Mouse (Mus musculus) testis, adult 2 months (tissue): ENCODE measurements around the gene Znrf2. TPM values are rescaled to one million over a fixed set of nuclear protein-coding genes. Genes with fewer than 3 reads are reported as not detected.
"Not testable (repeated sequence)": the region's sequence is repeated elsewhere in the genome, so short reads cannot be mapped to it uniquely, and the experiment has no call there.

Source experiments
- H3K27ac ChIP-seq: fragments of 200-500 bp; 2 replicates; pipeline ENCODE4 v1.5.1; 2012; ENCODE audit warnings: low read depth, low read length; ENCODE audit not compliant: control insufficient read depth, insufficient read depth
- H3K27me3 ChIP-seq: fragments of 200-500 bp; 2 replicates; pipeline ENCODE4 v1.6.1; 2012; ENCODE audit warnings: mild to moderate bottlenecking, low read length, moderate library complexity; ENCODE audit not compliant: control insufficient read depth, insufficient read depth
- H3K36me3 ChIP-seq: fragments of 200-500 bp; 2 replicates; pipeline ENCODE4 v1.6.1; 2012; ENCODE audit warnings: mild to moderate bottlenecking, low read length; ENCODE audit not compliant: control insufficient read depth, insufficient read depth
- H3K4me1 ChIP-seq: fragments of 200-500 bp; 2 replicates; pipeline ENCODE4 v1.6.1; 2012; ENCODE audit warnings: low read length; ENCODE audit not compliant: control insufficient read depth, insufficient read depth
- H3K4me3 ChIP-seq: fragments of 200-500 bp; 2 replicates; pipeline ENCODE4 v1.5.1; 2012; ENCODE audit warnings: low read depth, mild to moderate bottlenecking, low read length, moderate library complexity, mixed read lengths; ENCODE audit not compliant: control insufficient read depth
- CTCF ChIP-seq: fragments of 200-500 bp; IDR thresholded peaks from 2 replicates; pipeline ENCODE4 v1.5.1; 2012; ENCODE audit warnings: low read depth, mild to moderate bottlenecking, inconsistent platforms, low read length, moderate library complexity; ENCODE audit not compliant: control insufficient read depth, insufficient read depth, insufficient replicate concordance
- POLR2A ChIP-seq: fragments of 200-500 bp; IDR thresholded peaks from 2 replicates; pipeline ENCODE4 v1.6.1; 2012; ENCODE audit warnings: low read depth, mild to moderate bottlenecking, inconsistent platforms, low read length, moderate library complexity; ENCODE audit not compliant: control insufficient read depth
- polyA plus RNA-seq: library from polyadenylated mRNA; depleted of rRNA; stranded (reverse); fragments of >200 nt; gene quantifications from 2 replicates; pipeline ENCODE4 v1.2.3, GENCODE M21; 2012

Znrf2 gene
- polyA plus RNA-seq, 1 experiment: 17.6 TPM

DNA sequence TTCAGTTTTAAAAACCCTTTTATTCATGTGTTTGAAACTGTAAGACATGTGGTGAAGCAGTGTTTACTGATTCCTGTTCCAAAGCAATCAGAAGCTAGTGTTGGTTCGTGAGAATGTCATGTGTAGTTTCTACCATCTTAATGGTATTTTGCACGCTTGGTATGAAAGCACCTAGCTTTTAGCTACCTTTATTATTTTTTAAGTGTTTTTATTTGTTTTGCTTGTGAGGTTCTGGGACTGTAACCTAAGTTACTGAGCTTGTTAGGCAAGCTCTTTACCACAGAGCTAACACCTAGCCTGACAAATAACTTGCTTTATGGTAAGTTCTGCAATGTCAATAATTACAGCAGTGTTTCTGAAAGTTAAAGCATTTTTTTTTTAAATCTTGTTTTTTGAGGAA, 1.7 kb downstream of the Znrf2 start:
- peaks cover 3% of the 10 kb centered on the region; the same call in 1 of the 2 replicates for H3K4me1 ChIP-seq
- H3K27ac ChIP-seq: no peak overlapping the region
- H3K27me3 ChIP-seq: no peaks in the 10 kb centered on the region
- H3K36me3 ChIP-seq: no peaks in the 10 kb centered on the region
- TF ChIP-seq POLR2A (no peak), CTCF (no peak)
- peak overlapping the region; percentile 72 for H3K4me3 ChIP-seq

- Histone ChIP-seq H3K36me3 (no peaks in the 10 kb centered on the region), H3K4me3 (peak overlapping the region; percentile 40; the same call in 1 of the 2 replicates), H3K4me1 (peaks cover 3% of the 10 kb centered on the region; the same call in 1 of the 2 replicates), H3K27ac (no peak overlapping the region), H3K27me3 (no peaks in the 10 kb centered on the region)
- TF ChIP-seq CTCF (no peak), POLR2A (no peak)
Measured at GRCm38 (mm10) chr6:54819272-54819671, 2.6 kb downstream of the Znrf2 start.

DNA sequence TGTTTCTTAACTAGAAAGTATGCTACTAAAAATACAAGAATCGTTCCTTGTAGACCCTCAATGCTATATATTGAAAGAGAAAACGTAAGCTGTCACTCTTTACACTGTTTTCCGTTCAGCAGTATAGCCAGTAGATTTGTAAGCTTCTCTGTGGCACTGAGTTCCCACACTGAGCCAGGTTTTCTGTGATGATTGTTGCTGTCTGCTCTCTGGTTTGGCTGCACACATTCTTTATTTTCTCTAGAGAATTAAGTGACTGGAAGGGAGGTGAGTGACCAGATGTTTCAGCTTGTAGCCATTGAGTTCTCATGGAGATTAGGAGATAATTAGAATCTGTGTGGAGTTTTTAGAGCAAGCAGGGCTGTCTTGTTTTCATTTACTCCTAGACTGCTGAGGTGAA, 3.0 kb downstream of the Znrf2 start:
- TF ChIP-seq CTCF (no peak), POLR2A (no peak)
- H3K27me3 ChIP-seq: no peaks in the 10 kb centered on the region
- no peaks in the 10 kb centered on the region for H3K36me3 ChIP-seq
- H3K4me3 ChIP-seq: peak overlapping the region; percentile 31; the same call in 1 of the 2 replicates
- peaks cover 3% of the 10 kb centered on the region; the same call in 1 of the 2 replicates for H3K4me1 ChIP-seq
- no peak overlapping the region for H3K27ac ChIP-seq

GRCm38 (mm10) chr6:54822348-54822747, 5.6 kb downstream of the Znrf2 start:
- TF ChIP-seq CTCF (no peak), POLR2A (no peak)
- Histone ChIP-seq H3K27ac (no peak overlapping the region), H3K4me1 (peaks cover 3% of the 10 kb centered on the region), H3K4me3 (no peak overlapping the region), H3K27me3 (no peaks in the 10 kb centered on the region), H3K36me3 (no peaks in the 10 kb centered on the region)

GRCm38 (mm10) chr6:54824561-54824960, 7.8 kb downstream of the Znrf2 start:
- H3K27me3 ChIP-seq, H3K27ac ChIP-seq, H3K4me3 ChIP-seq, H3K36me3 ChIP-seq, H3K4me1 ChIP-seq: not testable (repeated sequence)

DNA sequence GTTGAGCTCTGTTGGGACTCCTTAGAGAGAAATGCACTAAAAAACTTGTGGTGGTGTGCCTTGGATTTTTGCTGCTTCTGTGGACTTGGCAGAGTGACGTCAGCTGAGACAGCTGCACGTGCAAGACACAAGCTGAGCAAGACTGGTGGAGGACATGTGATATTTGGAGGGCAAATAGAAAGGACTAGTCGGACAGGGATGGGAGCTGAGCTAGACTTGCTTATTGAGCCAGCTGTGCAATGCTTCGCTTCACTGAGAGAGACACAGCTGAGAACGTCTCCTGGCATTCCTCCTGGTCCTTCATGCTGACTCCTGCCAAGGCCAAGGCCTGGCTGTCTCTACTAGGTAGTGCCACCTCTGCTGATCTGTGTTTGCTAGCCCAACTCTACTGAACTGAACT, 10.8 kb downstream of the Znrf2 start:
- TF ChIP-seq CTCF: no peak
- no peak for TF ChIP-seq POLR2A
- Histone ChIP-seq H3K4me1 (no peaks in the 10 kb centered on the region; the same call in 1 of the 2 replicates), H3K27me3 (no peaks in the 10 kb centered on the region), H3K36me3 (no peaks in the 10 kb centered on the region), H3K27ac (no peak overlapping the region), H3K4me3 (no peak overlapping the region)

DNA sequence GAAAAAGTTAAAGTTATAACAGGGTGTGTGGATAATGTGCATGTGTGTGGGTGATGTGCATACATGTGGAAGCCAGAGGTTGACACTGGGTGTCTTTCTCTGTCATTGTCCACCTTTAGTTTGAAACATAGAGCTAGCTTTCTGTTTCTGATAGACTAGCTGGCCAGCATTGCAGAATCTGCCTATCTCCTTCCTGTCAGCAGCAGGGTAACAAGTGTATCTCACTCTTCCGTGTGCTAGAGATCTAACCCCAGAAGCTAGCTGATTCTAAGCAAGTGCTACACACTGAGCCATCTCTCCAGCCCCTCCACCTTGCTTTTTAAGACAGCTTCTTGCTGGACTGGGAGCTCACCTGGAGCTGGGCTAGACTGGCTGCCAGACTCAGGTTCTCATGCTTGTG, 11.6 kb downstream of the Znrf2 start:
- H3K27me3 ChIP-seq: no peaks in the 10 kb centered on the region
- no peaks in the 10 kb centered on the region for H3K36me3 ChIP-seq
- no peaks in the 10 kb centered on the region; the same call in 1 of the 2 replicates for H3K4me1 ChIP-seq
- no peak overlapping the region for H3K4me3 ChIP-seq
- H3K27ac ChIP-seq: no peak overlapping the region
- TF ChIP-seq CTCF (no peak), POLR2A (no peak)
